Mouse (Mus musculus) gastrocnemius, postnatal 4 days (tissue): ENCODE data around the gene Nlrp2. TPM values are rescaled to one million over a fixed set of nuclear protein-coding genes. Genes with fewer than 3 reads are reported as not detected.

ENCODE experiments used
- DNase-seq, 2 experiments: peaks; one replicate each; pipeline ENCODE4 v3.0.0; 2021 to 2022; ENCODE audit warnings: low spot score in 2 of 2, mixed read lengths in 2 of 2
- long read RNA-seq, 2 experiments: library from polyadenylated mRNA; stranded (forward); transcript quantifications; one replicate each; pipeline ENCODE4 v2.0.0; 2021
- total RNA-seq, 2 experiments: library from RNA; stranded (reverse); gene quantifications; 2 replicates each; pipeline ENCODE4 v1.2.3; 2021

The Nlrp2 gene
- total RNA-seq = not detected
- long read RNA-seq, experiment 1 = 0 reads
- long read RNA-seq, experiment 2 = 0 reads

DNA sequence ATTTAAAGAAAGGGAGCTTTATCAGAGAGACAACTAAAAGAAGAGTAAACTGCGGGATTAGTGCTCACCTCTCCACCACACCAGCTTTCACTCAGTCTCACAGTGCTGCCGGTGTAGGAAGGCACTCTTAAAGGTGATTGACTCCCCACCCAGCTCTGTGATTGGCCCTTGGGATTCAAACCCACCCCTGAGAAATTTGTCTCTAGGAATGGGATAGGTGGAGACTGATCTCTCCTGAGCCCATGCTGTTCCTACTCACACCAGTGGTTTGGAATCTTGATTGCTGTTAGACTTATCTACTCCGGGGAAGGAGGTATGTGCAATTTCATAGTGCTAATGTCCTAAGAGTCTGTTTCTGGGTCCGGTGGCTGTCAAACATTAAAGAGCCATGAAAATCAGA lies at the start of gene Nlrp2:
Gene Nlrp2 (minus strand): TSS at position 101 of the 400 bp plus-strand sequence.
- no peak for DNase-seq

- no peak for DNase-seq
Measured at GRCm38 (mm10) chr7:5366724-5367123, 15.9 kb upstream of the Nlrp2 start.

DNA sequence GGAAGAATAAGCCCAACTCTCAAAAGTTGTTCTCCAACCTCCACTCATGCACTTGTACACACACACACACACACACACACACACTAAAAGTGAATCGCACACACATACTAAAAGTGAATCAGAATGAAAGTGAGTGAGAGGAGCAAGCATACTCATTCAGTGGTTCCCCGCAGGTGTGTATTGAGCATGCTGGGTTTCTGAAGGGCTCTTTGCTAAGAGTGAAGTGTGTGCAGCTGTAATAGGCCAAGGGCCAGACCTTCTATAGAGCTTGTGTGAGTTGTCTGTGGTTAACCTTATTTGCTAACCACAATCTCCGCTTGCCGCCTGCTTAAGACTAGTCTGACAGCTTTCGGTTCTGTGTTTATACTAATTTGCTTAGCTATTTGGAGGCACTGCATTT lies 12.8 kb upstream of the Nlrp2 start:
- DNase-seq = no peak

DNA sequence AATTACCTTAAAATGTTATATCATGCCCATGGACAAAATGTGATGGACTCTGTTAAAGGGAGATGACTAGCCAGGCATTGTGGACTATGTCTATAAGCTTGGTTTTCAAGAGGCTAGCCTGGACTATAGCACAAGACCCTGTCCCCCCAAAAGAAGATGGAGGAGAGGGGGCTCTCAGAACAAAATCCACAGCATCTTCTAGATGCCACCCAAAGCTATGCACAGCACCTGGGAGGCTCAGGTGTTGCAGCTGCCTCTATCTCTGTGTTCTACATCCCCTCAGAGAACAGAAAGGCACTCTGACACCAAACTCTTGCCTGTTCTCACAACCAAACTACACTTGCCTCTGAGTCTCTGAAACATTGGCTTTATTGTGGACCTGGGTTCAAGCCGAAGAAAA lies 598 bp downstream of the Nlrp2 start, which contains the start of gene Gm5065:
Gene Gm5065 (plus strand): TSS at position 301 of the 400 bp plus-strand sequence.
- no peak for DNase-seq

GRCm38 (mm10) chr7:5327511-5327910 lies 23.3 kb downstream of the Nlrp2 start:
- no peak for DNase-seq

DNA sequence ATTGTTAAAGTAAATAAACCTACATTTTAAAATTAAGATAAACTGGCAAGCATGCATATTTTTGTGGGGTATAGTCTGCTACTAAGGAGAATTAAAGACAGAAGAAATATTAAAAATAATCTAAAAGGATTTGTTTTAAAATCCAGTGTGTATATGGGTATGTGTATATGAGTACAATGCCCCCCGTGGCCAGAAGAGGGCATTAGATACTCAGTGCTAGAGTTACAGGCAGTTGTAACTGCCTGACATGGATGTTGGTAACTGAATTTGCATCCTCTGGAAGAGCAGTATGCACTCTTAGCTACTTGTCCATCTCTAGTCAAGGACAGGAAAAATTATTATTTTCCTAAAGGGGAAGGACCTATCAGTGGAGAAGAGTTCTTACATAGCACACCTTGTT lies 62.6 kb downstream of the Nlrp2 start:
- no peak for DNase-seq

DNA sequence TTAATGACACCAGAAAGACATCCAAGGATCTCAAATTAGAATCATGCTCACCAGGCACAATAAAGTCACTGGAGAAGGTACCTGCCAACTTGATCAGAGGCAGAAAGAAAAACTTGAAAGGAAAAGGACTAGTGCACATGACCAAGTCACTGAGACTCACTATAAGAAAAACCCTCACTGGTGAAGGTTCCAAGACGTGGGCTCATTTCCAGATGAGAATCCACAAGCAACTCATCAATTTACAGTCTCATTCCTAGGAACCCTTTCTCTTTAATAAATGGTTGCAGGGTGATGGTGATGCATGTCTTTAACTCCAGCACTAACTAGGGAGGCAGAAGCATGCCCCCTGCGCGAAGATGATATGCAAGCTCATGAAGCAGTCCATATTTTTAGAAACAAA lies 87.8 kb downstream of the Nlrp2 start:
- DNase-seq = no peak

Other genes starting within 250 kb of the Nlrp2 start
- not detected for gene Rfpl4, start 234.1 kb downstream of the Nlrp2 start, total RNA-seq
- gene Rasl2-9, start 225.1 kb downstream of the Nlrp2 start, total RNA-seq = 1 to 10 TPM in 1 of 2 experiments, under 1 TPM in 1; 0.54 to 1.8 TPM
- not detected for gene Vmn1r55, start 201.4 kb downstream of the Nlrp2 start, total RNA-seq
- gene Vmn1r56, start 154.3 kb downstream of the Nlrp2 start, total RNA-seq = not detected
- not detected for gene Vmn1r57, start 132.5 kb downstream of the Nlrp2 start, total RNA-seq
- not detected for gene Gm5065, start 498 bp downstream of the Nlrp2 start, total RNA-seq
- gene Vmn1r58, start 62.4 kb upstream of the Nlrp2 start, total RNA-seq = not detected
- gene Vmn1r59, start 105.7 kb upstream of the Nlrp2 start, total RNA-seq = not detected
- not detected for gene Vmn2r28, start 142.9 kb upstream of the Nlrp2 start, total RNA-seq
- not detected for gene Vmn1r60, start 196.3 kb upstream of the Nlrp2 start, total RNA-seq